Mouse (Mus musculus): ENCODE measurements at regions not wholly inside any gene's neighbourhood (a gene's known extent, or its start where the extent isn't known, plus 50 kb on each side); places are given as distances from the start of the nearest gene placed in this dataset.

DNA sequence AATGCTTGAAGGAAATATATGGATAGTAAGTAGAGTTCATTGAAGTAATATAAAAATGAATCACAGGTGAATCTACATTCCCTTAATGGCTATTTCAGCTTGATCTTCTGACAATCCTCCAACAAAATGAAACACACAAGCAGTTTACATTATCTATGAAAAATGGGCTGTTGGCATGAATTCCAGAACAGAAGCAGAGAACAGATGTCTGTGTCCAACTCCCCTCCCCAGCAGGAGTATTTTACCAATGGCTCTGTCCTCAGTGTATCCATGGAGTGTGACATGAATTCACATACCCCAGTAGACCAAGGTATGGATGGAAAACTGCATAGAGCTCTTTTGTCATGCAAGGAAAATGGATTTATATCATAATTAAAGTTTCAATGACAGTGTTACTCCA, 370.3 kb upstream of the BC052040 start:
- TF ChIP-seq CTCF (IDR thresholded peaks at IDR 0.05) (no peak), POLR2A (IDR thresholded peaks at IDR 0.05; ENCODE audit: insufficient read depth, low read depth, low read length) (no peak)

Measured in heart, adult 2 months (tissue).